Mouse (Mus musculus) lung, postnatal 4 days (tissue): Measurements from ENCODE around the gene Ctnnb1.

Source experiments
- DNase-seq, 2 experiments: peaks; one replicate each; pipeline ENCODE4 v3.0.0; 2021

Gene Ctnnb1

GRCm38 (mm10) chr9:120926939-120927606, 1.9 kb upstream of the Ctnnb1 start:
- no peak for DNase-seq

GRCm38 (mm10) chr9:120930021-120930420, 1.0 kb downstream of the Ctnnb1 start:
- DNase-seq: no peak

GRCm38 (mm10) chr9:120930811-120931210, 1.8 kb downstream of the Ctnnb1 start:
- DNase-seq: no peak

GRCm38 (mm10) chr9:120932371-120932770, 3.4 kb downstream of the Ctnnb1 start:
- peak in 1 of 2 experiments; percentile 46 for DNase-seq

GRCm38 (mm10) chr9:120932797-120933586, 4.0 kb downstream of the Ctnnb1 start:
- peak; percentile 98 for DNase-seq

GRCm38 (mm10) chr9:120933587-120933885, 4.5 kb downstream of the Ctnnb1 start:
- no peak for DNase-seq

- peak; percentile 65 to 68 for DNase-seq
Observed at GRCm38 (mm10) chr9:120933886-120934758, 5.1 kb downstream of the Ctnnb1 start.

GRCm38 (mm10) chr9:120934821-120935633, 6.0 kb downstream of the Ctnnb1 start:
- DNase-seq: no peak

- no peak for DNase-seq
Observed at GRCm38 (mm10) chr9:120935634-120935922, 6.6 kb downstream of the Ctnnb1 start.

- peak; percentile 68 to 79 for DNase-seq
Observed at GRCm38 (mm10) chr9:120936351-120936750, 7.3 kb downstream of the Ctnnb1 start.

GRCm38 (mm10) chr9:120940858-120941257, 11.8 kb downstream of the Ctnnb1 start:
- DNase-seq: no peak

- DNase-seq: no peak
Observed at GRCm38 (mm10) chr9:120943757-120944156, 14.7 kb downstream of the Ctnnb1 start.

GRCm38 (mm10) chr9:120944211-120944610, 15.2 kb downstream of the Ctnnb1 start:
- DNase-seq: no peak

- no peak for DNase-seq
Observed at GRCm38 (mm10) chr9:120946131-120946530, 17.1 kb downstream of the Ctnnb1 start.

- DNase-seq: no peak
Observed at GRCm38 (mm10) chr9:120948832-120949231, 19.8 kb downstream of the Ctnnb1 start.

- no peak for DNase-seq
Observed at GRCm38 (mm10) chr9:120950761-120951160, 21.7 kb downstream of the Ctnnb1 start.

- no peak for DNase-seq
Observed at GRCm38 (mm10) chr9:120951947-120952346, 22.9 kb downstream of the Ctnnb1 start.

GRCm38 (mm10) chr9:120958051-120958450, 29.0 kb downstream of the Ctnnb1 start:
- peak in 1 of 2 experiments; percentile 9 for DNase-seq

- peak in 1 of 2 experiments; percentile 43 for DNase-seq
Observed at GRCm38 (mm10) chr9:120958560-120958959, 29.5 kb downstream of the Ctnnb1 start.

GRCm38 (mm10) chr9:120959225-120959624, 30.2 kb downstream of the Ctnnb1 start:
- DNase-seq: peak in 1 of 2 experiments; percentile 17

- DNase-seq: peak in 1 of 2 experiments; percentile 21
Observed at GRCm38 (mm10) chr9:120960611-120961010, 31.6 kb downstream of the Ctnnb1 start.

- peak in 1 of 2 experiments; percentile 16 for DNase-seq
Observed at GRCm38 (mm10) chr9:120961466-120961865, 32.5 kb downstream of the Ctnnb1 start.
